Mouse (Mus musculus): ENCODE data around the gene Pla2g3. TPM values are rescaled to one million over a fixed set of nuclear protein-coding genes. Genes with fewer than 3 reads are reported as not detected.

Gene Pla2g3
- total RNA-seq, 2 experiments from 2014 or later = 0.10 to 0.22 TPM

DNA sequence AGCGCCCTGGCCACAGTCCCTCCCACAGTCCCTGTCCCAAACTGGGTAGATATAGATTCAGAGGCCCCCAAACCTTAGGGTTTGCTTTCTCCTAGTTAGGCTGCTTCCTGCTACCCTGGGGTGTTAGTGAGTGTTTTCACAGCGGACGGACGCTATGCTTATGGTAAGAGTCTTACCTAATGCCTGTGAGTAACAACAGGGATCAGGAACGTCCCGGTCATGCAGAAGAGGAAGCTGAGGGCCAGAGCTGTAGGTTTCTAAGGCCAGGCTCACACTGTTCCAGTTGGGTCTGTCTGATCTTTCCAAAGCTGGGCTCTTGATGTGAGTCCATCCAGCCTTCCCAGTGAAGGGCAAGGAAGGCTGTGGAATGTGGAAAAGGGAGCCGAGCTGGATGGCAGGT, 1.7 kb upstream of the Pla2g3 start:
- intact Hi-C loops (cut with DNase I) = no loop called here
- DNase-seq = no peak

DNA sequence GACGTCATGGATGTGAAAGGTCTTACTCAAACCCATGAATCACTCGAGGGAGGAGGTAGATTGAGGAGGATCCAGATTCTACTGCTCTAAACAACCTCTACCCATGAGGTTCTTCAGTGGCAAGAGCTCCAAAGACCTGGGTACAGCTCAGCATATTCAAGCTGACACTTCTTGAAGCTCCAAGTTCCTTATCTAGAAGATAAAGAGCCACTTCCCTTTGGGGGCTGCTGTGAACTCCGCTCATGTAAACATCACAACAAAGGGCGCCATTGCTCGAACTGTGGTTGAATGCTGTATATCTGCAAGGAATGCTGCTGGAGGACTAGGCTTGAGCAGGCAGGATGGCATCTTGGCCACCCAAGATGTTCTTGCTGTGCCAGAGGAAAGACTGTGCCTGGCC, 952 bp downstream of the Pla2g3 start:
- intact Hi-C loops (cut with DNase I) = no loop called here
- no peak for DNase-seq

DNA sequence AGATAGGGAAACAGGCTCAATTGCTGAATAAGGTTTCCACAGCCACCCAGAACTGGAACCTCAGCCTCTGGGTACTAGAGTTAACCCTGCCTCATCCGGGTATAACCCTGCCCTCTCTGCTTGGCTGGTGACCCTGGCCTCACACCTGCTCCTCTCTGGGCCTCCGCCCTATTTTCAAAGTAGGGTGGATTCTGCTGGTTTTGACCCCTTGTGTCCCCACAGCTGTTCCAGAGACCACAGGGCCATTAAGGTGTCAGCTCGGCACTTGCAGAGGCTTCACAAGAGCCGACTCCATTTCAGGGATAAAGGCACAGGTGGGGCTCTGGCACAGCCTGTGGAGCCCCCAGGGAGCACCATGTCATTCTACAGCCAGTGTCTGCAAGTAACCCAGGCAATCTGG, 4.7 kb downstream of the Pla2g3 start:
- intact Hi-C loops (cut with DNase I) = no loop called here
- no peak for DNase-seq

DNA sequence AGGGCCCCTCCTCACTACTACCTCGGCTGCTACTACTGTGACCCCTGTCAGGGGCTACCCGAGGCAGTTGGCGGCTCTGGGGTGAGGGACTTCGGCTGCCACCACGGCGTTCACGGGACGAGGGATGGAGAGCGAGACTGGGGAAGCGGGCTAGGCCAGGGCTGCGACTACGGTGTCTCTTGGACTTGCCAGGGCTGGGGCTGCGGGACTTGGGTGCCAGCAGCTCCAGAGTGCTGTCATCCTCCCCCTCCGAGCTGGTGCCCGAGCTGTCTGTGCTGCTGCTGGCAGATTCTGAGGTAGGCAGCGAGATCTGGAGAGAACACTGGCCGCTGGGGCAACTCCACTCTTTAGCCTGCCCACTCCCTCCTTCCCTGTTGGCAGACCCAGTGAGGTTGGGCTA, 6.8 kb downstream of the Pla2g3 start:
- no peak for DNase-seq
- intact Hi-C loops (cut with DNase I) = no loop called here

DNA sequence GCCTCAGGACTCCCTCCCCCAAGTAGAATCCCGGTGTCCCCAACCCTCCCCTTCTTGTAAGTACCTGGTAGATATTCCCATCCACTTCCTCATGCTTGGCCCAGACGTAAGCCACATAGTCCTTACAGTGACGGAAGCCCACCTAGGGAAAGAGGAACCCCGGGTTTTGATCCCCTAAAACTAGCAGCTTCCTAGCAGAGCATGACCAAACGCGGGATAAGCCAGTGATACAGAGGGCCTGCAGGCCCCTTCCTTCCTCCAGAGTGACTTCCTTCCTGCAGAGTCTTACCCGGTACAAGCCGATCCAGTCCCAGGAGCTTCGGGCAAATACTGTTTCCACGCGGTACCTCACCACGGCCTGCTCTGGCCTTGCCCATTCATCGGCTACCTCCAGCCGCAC, 7.4 kb downstream of the Pla2g3 start:
- intact Hi-C loops (cut with DNase I) = no loop called here
- DNase-seq = no peak

DNA sequence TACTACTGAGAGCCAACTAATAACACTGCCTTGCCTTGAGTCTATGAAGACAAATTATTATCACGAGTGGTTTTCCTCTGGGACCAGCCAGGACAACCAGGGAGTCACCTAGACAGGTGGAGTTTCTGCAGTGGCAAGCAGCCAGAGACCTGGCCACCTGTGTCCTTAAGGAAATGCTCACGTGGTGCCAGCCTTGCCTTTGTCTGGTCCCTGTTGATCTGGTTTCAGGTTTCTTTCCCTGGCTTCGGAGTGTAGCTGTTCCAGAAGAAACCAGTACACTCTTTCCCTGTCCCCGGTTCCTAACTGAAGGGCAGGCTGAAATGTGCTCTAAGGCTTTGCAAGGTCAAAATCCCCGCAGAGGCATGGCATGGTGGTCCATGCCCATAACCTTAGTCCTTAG, 8.7 kb downstream of the Pla2g3 start:
- intact Hi-C loops (cut with DNase I) = no loop called here
- DNase-seq = no peak

DNA sequence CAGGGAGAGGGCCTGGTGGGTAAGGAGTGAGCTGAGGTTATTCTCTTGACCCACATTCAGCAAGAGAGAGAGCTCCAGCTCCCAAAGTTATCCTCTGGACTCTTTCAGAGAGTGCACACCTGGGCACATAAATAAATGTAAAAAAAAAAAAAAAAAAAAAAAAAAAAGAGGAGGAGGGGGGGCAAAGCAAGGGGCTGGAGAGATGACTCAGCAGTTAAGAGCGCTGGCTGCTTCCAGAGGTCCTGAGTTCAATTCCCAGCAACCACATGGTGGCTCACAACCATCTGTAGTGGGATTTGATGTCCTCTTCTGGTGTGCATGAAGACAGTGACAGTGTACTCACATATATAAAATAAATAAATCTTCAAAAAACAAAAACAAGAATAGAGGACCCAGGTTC, 9.2 kb downstream of the Pla2g3 start:
- DNase-seq = no peak
- intact Hi-C loops (cut with DNase I) = no loop called here

DNA sequence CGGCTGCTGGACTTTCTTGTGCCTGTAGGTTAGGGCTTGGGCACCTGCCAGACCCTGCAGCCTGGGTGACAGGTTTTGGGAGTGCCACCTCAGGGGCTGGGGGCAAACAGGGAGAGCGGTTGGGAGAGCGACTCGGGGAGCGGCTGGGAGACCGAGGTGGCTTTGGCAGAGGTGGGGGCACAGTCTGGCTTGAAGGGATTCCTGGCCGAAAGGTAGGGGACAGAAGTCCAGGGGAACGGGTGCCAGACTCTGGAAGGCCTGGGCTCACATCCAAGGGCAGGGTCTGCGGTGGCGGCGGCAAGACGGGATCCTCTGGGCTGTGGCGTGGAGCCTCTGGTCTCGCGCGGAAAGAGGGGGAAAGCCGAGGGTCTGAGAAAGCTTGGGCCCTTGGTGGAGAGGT, 14.0 kb downstream of the Pla2g3 start:
- DNase-seq = no peak
- intact Hi-C loops (cut with DNase I) = no loop called here

DNA sequence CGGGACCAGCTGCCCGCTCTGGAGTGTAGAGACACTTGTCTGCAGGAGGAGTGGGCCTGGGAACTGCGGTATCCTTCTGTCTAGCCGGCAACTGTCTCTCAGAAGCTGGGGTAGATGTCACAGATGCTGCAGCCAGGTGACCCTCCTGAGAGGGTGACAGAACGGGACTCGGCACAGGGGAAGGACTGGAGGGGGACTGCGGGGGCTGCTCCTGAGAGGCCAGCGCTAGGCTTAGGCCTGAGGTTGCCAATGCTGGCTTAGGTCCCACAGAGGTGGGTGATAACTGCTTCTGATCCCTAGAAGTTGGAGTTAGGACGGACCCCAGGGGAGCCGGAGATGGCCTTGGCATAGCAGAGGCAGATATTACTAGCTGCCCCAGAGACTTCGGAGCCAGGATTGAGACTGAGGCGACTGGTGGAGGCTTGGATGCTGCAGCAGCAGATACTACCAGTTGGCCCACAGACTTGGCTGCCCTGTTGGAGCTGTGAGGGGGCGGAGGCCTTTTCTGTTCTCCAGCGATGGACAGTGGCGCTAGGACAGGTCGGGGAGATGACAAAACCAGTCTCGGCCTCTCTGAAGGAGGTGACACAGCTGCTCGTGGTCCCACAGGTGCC, 14.5 kb downstream of the Pla2g3 start:
- no peak for DNase-seq
- intact Hi-C loops (cut with DNase I) = no loop called here

DNA sequence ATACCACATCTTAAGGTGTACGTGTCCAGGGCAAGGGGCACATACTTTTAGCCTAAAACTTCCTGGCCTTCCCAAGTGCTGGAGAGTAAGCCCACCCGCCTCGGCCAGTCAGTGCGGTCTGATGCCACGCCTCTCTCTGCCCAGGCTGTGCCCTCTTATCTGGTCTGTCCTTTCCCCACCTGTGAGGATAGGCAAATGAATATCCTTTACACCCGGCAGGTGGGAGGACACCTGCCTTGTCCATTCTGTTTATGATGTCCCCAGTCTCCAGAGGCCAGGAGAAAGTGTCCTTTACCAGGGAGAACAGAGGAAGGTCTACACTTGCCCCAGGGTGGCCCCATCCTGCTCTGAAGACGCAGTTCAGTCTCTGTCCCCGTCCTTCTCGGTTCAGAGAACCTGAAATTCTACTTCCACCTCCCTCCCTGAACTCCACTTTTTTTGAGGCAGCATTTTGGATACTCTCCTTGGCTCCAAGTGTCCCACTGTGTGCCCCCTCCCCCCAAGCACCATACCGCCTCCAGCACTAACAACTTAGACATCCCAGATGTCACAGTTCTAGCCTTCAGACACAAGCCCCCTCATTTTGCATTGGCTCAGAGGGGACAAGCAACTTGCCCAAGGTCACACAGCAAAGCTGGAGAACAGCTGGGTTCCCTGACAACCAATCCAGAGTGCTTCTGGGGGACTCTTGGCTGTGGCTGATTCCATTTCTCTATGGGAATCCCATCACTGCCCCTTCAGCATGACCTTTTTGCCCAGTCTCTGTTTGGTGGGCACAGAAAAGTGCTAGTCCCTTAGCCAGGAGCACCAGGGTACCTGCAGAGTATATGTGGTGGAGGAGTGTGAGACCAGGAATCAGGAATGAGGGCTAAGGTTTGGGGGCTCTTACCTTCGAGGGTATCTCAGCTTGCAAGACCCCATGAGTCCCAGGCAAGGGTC, 15.9 kb downstream of the Pla2g3 start:
- intact Hi-C loops (cut with DNase I) = no loop called here
- DNase-seq = no peak

DNA sequence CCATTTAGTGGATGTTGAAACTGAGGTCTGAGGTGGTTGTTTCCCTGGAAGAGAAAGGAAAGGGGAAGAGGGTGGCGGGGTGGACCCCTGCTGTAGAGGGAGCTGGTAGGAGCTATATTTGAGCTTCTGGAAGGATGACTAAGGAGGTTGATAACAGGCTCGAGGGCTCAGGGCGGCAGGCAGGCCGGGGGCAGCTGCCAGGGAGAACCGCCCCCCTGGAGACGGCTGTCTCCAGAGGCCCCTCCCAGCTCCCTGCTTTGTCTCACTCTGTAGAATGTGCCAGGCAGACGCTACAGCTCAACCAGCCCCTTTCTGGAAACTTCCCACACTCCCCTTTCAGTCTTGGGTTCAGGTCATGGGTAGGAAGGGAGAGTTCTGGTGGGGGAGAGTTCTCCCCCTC, 20.1 kb downstream of the Pla2g3 start:
- intact Hi-C loops (cut with DNase I) = no loop called here
- DNase-seq = no peak

DNA sequence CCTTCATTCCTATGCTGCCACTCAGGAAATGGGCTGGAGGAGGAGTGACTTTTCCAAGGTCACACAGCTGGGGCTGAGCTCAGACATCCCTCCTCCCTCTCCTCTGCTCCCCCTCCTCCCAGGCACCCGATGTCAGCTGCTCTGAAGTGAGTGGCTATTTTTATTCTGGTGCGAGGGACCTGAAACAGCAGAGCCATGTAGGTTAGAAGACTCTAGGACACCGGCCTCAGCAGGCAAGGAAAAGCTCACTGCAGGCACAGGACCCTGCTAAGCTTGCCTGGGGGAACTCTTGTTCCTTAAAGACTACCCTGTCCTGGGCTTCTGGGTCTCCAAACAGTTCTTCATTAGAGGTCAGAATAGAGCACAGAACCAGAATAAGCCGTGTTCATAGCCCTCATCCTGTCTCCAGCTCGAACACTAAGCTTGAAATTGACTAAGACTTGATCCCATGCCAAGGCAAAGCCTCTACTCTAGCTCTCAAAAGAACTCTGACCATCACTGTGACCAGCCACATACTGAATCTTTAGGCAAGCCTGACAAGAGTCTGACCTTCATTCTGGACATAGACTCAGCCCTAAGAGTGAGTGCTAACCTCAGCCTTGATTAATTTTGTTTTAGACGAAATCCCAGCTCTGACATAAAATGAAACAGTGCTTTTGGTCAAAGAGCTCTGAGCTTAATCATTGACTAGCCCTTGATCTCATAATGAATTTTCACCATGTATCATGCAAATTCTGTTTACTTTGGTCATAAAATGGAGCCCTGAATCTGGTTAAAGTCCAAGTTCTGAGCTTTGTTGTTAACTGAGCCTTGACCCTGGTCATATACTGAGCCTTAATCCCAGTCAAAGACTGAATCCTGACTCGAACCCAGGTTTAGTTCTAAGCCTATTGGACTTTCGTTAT, 21.3 kb downstream of the Pla2g3 start:
- intact Hi-C loops (cut with DNase I) = loop anchor here (5.0 kb wide), 2 partner anchors 122 to 162 kb away; no protein-coding TSS in a partner anchor
- DNase-seq = no peak

DNA sequence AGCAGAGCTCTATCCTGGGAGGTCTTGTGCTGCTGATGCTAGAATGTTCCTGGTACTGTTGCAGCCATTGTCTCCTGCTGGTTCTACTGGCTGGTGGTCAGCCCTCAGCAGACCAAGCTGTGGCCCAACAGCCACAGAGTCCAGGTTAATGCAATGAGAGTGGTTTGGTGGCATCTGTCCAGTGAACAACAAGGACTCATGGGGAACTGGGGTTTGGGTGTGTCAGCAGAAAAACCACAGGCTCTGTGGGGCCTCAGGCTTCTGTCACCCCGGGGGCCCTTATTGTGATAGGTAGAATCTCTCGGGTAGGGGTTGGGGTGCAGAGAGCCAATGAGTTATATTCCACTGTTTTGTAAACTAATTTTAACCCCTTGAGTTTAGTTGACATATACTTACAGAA, 22.2 kb downstream of the Pla2g3 start:
- no peak for DNase-seq

DNA sequence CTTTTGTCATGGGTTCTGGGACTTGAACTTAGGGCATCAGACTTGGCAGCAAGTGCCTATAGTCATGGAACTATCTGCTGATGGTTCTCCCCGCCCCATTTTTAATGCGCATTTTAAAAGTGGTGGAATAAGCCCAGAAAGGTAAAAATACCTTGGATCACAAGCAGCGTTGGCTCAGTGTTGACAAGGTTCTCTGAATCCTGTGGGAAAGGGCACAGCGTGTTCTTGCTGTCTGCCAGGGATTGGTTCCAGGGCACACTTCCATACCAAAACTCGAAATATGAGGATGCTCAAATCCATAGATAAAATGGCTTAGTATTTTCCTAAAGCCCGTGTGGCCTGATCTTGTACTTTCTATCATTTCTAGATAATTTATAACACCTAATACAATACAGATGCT, 25.2 kb downstream of the Pla2g3 start:
- intact Hi-C loops (cut with DNase I) = loop anchor here (5.0 kb wide), 2 partner anchors 126 to 166 kb away; no protein-coding TSS in a partner anchor
- no peak for DNase-seq

More for the DNA sequence above, 22.2 kb downstream of the Pla2g3 start:
- intact Hi-C loops (cut with DNase I) = loop anchor here (5.0 kb wide), 2 partner anchors 123 to 163 kb away; no protein-coding TSS in a partner anchor

DNA sequence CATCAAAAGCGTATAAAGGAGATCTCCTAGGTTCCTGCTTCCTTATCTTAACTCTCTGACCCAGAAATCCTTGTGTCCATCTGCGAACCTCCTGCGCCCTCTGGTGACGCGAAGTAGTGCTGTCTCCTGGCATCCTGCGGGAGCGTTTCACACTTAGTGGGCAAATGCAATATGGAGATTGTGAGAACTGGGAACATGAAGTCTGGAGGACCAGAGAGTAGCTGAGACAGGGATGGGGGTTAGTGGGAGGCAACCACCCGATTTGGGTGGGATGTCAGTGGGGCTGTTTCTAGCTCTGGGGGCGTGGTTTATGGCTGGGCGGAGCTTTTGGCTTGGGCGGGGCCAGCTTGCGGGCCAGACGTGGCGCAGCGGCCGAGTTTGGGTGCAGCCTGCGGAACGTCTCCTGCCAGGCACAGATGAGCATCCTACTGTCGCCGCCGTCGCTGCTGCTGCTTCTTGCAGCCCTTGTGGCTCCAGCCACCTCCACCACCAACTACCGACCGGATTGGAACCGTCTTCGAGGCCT, 26.5 kb downstream of the Pla2g3 start, which contains the start of gene Selenom:
Gene Selenom (plus strand): TSS at position 156 of the 526 bp plus-strand sequence.
- DNase-seq = peak; percentile 90 to 93
- intact Hi-C loops (cut with DNase I) = loop anchor here (1.0 to 5.0 kb wide), 4 partner anchors 41 to 167 kb away; no protein-coding TSS in a partner anchor

DNA sequence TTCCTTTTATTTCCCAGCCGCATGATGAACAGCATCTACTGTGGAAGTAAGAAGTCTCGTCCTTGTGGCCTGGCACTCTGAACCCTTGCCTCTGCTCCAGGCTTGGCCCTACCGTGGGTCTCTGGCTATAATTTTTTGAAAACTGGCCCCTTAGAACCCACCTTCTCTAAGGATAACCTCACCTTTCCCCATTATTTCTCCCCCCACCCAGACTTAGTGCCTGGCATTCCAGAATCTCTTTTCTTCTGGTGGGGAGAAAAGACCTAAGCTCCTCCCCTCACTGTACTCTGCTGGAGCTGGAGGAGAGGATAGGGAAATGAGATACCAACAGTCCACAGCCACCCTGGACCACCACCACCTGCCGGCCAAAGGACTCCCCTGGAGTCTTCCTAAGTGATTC, 27.1 kb downstream of the Pla2g3 start:
- no peak for DNase-seq
- intact Hi-C loops (cut with DNase I) = loop anchor here (5.0 kb wide), 1 partner anchor 87 kb away; no protein-coding TSS in a partner anchor

DNA sequence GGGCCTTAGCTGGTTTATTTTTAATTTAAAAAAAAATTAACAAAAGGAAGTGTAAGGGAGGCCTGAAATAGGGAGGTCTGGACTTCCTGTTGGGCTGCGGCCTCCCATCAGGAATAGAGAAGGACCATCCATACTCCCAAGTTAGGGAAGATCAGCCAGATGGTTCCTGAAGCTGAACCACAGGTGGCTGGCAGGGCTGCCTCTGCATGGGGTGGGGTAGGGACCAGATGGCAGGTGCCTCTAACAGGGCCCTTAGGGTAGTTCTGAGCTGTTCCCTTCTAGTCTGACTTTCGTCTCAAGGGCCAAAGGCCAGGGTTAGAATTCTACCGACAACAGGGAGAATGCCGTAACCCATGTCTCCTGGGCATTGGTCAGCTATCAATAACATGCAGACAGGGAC, 27.6 kb downstream of the Pla2g3 start:
- DNase-seq = no peak
- intact Hi-C loops (cut with DNase I) = loop anchor here (5.0 kb wide), 1 partner anchor 87 kb away; no protein-coding TSS in a partner anchor

DNA sequence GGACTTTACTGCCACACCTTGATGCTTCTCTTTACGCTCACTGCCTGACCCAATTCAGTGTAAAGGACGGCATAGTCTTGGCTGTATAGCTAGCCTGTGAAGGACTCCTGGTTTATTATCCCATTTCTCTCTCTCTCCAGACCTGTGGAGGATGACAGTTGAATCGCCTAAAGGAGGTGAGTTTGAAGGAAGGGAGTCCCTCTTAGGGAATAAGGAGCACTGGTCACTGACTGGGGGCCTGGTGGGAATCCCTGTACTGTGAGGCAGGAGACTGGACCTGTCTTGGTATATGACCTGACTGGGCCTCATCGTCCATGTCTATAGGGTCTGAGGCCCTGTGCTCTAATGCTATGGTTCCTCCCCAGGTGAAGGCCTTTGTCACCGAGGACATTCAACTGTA, 28.0 kb downstream of the Pla2g3 start:
- intact Hi-C loops (cut with DNase I) = loop anchor here (5.0 kb wide), 1 partner anchor 86 kb away; no protein-coding TSS in a partner anchor
- DNase-seq = no peak

DNA sequence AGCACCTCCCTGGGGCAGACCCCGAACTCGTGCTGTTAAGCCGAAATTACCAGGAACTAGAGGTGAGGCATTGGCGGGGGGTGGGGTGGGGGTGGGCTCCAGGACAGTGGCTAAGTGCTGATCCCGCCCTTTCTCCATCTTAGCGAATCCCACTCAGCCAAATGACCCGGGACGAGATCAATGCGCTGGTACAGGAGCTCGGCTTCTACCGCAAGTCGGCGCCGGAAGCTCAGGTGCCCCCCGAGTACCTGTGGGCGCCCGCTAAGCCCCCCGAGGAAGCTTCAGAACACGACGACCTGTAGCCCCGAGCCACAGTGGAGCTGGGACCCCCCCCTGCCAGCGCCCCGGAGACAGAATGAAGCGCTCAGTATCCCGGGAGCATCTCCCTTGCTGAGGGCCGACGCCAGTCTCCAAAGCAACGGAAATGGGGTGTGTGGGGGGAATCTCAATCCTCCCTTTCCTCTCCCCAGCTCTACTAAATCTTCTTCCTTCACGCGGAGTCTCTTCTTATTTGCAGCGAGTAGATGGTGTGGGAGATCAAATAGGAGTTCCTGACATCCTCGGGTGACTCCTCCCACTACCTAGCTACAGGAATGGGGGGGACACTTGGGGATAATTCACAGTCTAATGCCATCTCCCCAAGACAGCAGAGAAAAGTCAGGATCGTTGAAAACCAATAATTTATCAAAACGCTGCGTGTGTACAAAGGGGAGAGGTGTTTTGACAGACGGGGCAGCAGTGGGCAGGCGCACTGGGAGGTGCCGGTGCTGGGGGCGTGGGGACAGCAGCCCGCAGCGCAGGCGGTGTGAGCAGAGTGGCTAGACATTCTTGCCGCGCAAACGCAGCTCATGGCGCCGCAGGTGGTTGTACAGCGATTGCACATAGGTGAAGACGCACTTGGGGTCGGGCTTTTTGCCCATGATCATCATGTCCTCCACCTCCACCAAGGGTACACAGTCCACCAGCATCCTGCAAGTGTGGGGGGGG, 29.1 kb downstream of the Pla2g3 start:
- intact Hi-C loops (cut with DNase I) = loop anchor here (5.0 kb wide), 1 partner anchor 85 kb away; no protein-coding TSS in a partner anchor
- peak; percentile 49 to 53 for DNase-seq
